Mouse (Mus musculus): ENCODE data around the gene Madcam1. TPM values are rescaled to one million over a fixed set of nuclear protein-coding genes. Genes with fewer than 3 reads are reported as not detected.
A peak's percentile ranks its signal among the peaks of the same experiment; 100 is the strongest.

The Madcam1 gene
- polyA plus RNA-seq, 1 experiment, result not detected

- H3K4me3 ChIP-seq, result no peak overlapping the region
Observed at GRCm38 (mm10) chr10:79717640-79718357, 53.4 kb downstream of the Madcam1 start.

More at GRCm38 (mm10) chr10:79717640-79718357, 53.4 kb downstream of the Madcam1 start:
- peak; percentile 85 for TF ChIP-seq REST (IDR thresholded peaks at IDR 0.05; ENCODE audit: insufficient read depth, insufficient read length)
- TF ChIP-seq USF1 (IDR thresholded peaks at IDR 0.05; ENCODE audit: low read depth), result no peak
- no peak overlapping the region for H3K4me2 ChIP-seq (ENCODE audit: low read depth)
- no peak overlapping the region for H3ac ChIP-seq (ENCODE audit: control insufficient read depth, insufficient read length)
- peaks cover 43% of the 10 kb centered on the region for H3K27me3 ChIP-seq (ENCODE audit: control insufficient read depth, insufficient read depth, insufficient read length)
- no peaks in the 10 kb centered on the region for H3K36me3 ChIP-seq (ENCODE audit: control insufficient read depth, insufficient read depth)
- H3K79me2 ChIP-seq (ENCODE audit: control insufficient read depth, insufficient read depth), result no peaks in the 10 kb centered on the region

Other genes with a start within 250 kb of the Madcam1 start
- gene Vmn2r83, start 195.8 kb upstream of the Madcam1 start, polyA plus RNA-seq (2012; fragmentation: generic; extraction: Trizol), result not detected
- 68.7 TPM for gene Plpp2, start 130.8 kb upstream of the Madcam1 start, polyA plus RNA-seq (2012; fragmentation: generic; extraction: Trizol)
- gene Mier2, start 109.4 kb upstream of the Madcam1 start, polyA plus RNA-seq (2012; fragmentation: generic; extraction: Trizol), result 26.6 TPM
- gene Theg, start 77.2 kb upstream of the Madcam1 start, polyA plus RNA-seq (2012; fragmentation: generic; extraction: Trizol), result not detected
- gene C2cd4c, start 50.5 kb upstream of the Madcam1 start, polyA plus RNA-seq (2012; fragmentation: generic; extraction: Trizol), result 0.01 TPM
- gene Shc2, start 26.6 kb upstream of the Madcam1 start, polyA plus RNA-seq (2012; fragmentation: generic; extraction: Trizol), result 2.3 TPM
- gene Odf3l2, start 18.8 kb upstream of the Madcam1 start, polyA plus RNA-seq (2012; fragmentation: generic; extraction: Trizol), result not detected
- 80.2 TPM for gene Tpgs1, start 4.8 kb downstream of the Madcam1 start, polyA plus RNA-seq (2012; fragmentation: generic; extraction: Trizol)
- gene Cdc34, start 17.6 kb downstream of the Madcam1 start, polyA plus RNA-seq (2012; fragmentation: generic; extraction: Trizol), result 299 TPM
- gene Gzmm, start 24.5 kb downstream of the Madcam1 start, polyA plus RNA-seq (2012; fragmentation: generic; extraction: Trizol), result 0.71 TPM
- 1,268 TPM for gene Bsg, start 39.9 kb downstream of the Madcam1 start, polyA plus RNA-seq (2012; fragmentation: generic; extraction: Trizol)
- gene Hcn2, start 52.1 kb downstream of the Madcam1 start, polyA plus RNA-seq (2012; fragmentation: generic; extraction: Trizol), result 0.35 TPM
- 82.3 TPM for gene Polrmt, start 82.0 kb downstream of the Madcam1 start, polyA plus RNA-seq (2012; fragmentation: generic; extraction: Trizol)
- gene Fgf22, start 90.5 kb downstream of the Madcam1 start, polyA plus RNA-seq (2012; fragmentation: generic; extraction: Trizol), result 0.26 TPM
- 91.3 TPM for gene Rnf126, start 102.4 kb downstream of the Madcam1 start, polyA plus RNA-seq (2012; fragmentation: generic; extraction: Trizol)
- 28.9 TPM for gene Fstl3, start 112.7 kb downstream of the Madcam1 start, polyA plus RNA-seq (2012; fragmentation: generic; extraction: Trizol)
- gene Prss57, start 126.4 kb downstream of the Madcam1 start, polyA plus RNA-seq (2012; fragmentation: generic; extraction: Trizol), result 0.07 TPM
- gene Palm, start 129.0 kb downstream of the Madcam1 start, polyA plus RNA-seq (2012; fragmentation: generic; extraction: Trizol), result 70.0 TPM
- gene Misp, start 156.4 kb downstream of the Madcam1 start, polyA plus RNA-seq (2012; fragmentation: generic; extraction: Trizol), result 0.06 TPM
- gene Ptbp1, start 189.9 kb downstream of the Madcam1 start, polyA plus RNA-seq (2012; fragmentation: generic; extraction: Trizol), result 158 TPM
- 0.22 TPM for gene Prtn3, start 209.9 kb downstream of the Madcam1 start, polyA plus RNA-seq (2012; fragmentation: generic; extraction: Trizol)
- gene Plppr3, start 210.1 kb downstream of the Madcam1 start, polyA plus RNA-seq (2012; fragmentation: generic; extraction: Trizol), result 5.4 TPM
- gene Elane, start 221.7 kb downstream of the Madcam1 start, polyA plus RNA-seq (2012; fragmentation: generic; extraction: Trizol), result not detected
- not detected for gene Cfd, start 226.3 kb downstream of the Madcam1 start, polyA plus RNA-seq (2012; fragmentation: generic; extraction: Trizol)
- gene Med16, start 244.4 kb downstream of the Madcam1 start, polyA plus RNA-seq (2012; fragmentation: generic; extraction: Trizol), result 31.4 TPM
- gene Gm26602, start 246.3 kb downstream of the Madcam1 start, polyA plus RNA-seq (2012; fragmentation: generic; extraction: Trizol), result not detected

All from myocyte (in vitro differentiated cells).